Mouse (Mus musculus) neural tube, embryonic 10.5 days (tissue): ENCODE measurements around the gene Nrm.

Experiments used
- DNase-seq: peaks from one replicate; pipeline ENCODE4 v3.0.0-alpha.2; 2017; ENCODE audit warnings: low spot score; ENCODE audit errors: extremely low spot score

The Nrm gene

DNA sequence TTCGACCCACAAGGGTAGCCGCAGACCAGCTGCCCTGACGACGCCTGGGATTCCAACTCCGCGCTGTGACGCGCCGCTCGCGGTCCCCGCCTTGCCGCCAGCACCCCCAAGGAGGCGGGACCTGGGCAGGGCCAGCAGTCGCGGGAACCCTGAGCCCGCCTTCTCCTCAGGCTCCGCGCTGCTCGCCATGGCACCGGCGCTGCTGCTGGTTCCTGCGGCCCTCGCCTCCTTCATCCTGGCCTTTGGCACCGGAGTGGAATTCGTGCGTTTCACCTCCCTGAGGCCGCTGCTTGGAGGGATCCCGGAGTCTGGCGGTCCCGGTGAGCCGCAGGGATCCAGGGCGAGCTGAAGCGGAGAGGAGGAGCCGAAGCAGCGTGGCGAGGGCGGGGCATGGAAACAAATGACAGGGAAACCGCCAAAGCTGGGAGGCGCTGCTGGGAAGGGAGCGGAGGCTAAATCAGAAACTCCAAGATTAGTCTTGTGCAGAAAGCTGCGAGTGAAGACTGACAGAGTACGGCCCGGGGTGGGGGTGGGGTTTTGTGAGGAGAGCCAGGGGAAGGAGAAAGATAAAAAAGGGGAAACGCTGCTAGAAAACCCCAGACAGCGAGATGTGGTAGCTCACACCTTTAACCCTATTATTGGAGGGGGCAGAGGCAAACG is at the start of gene Nrm:
Gene Nrm, plus strand, starts transcription at position 121 of the 660 bp plus-strand sequence.
- DNase-seq: peak; percentile 92

DNA sequence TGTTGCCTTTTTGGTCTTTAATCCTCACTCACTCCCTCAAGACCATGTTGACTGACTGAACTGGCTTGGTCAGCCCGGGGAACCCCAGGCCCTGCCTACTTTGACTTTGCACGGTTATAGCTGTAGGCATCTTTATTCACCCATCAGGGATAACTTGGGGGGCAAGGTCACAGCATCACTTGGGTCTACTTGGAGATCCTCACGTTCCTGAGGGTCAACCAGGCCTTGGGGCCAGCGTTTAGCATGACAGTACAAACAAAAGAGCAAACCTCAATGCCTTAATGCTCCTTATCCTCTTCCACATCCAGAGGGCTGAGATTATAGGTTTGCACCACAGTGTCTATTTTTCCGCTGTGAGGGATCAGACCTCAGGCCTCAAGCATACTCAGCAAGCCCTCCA is 48.8 kb upstream of the Nrm start:
- DNase-seq: no peak

DNA sequence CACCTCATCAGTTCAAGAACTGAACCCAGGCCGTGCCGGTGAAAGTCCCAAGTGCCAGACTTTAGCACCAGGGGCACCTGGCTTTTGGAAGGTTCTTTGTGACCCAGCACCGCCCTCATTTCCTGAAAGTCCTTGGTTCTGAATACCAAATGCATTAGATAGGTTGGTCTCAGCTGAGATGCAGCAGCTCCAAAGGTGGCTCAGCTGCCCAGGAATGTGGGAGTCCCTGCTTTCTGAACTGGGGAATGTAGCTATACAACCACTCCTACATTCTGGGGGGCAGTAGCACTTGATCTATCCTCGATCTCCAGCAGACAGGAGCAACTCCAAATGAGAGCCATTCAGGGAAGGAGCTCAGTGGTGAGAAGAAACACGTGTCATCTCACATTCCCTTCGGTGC is 48.4 kb upstream of the Nrm start:
- DNase-seq: no peak

DNA sequence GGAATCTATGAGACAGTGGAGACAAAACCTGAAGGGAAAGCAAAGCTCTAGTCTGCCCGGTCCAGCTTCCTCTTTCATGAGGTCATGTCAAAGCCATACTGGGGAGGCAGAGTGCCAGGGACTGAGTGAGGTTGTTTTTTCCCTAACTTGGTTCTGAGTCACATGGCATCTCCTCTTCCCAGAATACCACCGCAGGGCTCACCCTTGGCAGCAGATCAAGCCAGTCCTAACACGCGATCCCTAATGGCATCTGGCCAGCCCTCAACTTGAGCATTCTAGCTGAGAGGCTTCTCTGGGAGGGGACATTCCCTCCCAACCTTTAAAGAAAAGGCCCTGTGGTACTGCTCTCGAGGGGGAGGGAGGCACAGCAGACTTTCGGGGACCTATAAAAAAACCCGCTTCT is 47.9 kb upstream of the Nrm start:
- no peak for DNase-seq

DNA sequence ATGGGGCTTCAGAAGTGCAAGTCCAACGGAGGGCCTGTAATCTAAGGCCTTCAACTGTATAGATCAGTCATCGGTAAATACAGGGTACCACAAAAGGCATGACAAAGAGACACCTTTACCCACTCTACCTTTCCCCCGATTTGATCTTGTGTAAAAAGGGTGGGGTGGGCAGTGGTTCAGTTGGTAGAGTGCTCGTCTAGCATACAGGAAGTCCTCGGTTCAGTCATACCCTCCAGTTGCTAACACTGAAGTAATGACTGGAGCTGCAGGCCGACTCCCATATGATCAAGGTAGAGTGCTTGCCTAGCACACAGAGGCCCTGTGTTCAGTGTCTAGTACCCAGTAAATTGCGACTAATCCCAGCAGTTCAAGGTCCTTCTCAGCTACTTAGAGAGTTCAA is 47.5 kb upstream of the Nrm start:
- no peak for DNase-seq

DNA sequence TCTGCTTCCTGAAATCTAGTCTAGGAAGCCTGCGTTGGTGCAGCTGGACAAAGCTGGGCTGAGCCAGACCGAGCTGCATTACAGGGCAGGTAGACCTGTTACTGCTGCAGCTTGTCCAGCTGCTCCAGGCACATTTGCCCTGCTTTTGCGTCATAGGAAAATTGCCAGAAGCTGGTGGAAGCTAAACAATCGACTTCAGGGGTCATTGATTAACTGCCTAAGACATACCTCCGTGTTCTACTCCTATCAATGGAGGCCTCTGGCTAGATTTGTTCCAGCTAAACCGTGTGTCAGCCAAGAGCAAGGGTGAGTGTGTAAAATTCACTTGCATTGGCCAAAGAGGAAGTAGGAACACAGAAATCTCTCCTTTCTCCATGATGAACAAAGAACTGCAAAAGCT is 46.4 kb upstream of the Nrm start:
- peak; percentile 18 for DNase-seq

DNA sequence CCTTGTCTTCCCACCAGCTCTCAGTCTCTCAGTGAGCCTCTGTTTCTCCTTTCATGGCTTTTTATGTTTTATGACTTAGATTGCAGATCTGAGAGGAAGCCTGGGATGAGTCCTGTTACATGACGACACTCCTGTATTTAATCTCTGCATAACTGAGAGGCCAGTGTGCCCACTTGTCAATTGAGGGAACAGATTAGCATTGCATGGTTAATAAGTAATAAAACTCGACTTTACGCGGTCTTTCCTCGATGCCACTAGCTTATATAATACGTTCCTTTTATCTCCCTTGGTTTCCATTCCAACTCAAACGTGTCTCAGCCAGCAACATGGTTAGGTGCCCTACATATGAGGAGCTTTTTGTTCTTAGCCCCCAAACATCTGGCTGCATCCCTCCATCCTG is 45.3 kb upstream of the Nrm start:
- DNase-seq: no peak

DNA sequence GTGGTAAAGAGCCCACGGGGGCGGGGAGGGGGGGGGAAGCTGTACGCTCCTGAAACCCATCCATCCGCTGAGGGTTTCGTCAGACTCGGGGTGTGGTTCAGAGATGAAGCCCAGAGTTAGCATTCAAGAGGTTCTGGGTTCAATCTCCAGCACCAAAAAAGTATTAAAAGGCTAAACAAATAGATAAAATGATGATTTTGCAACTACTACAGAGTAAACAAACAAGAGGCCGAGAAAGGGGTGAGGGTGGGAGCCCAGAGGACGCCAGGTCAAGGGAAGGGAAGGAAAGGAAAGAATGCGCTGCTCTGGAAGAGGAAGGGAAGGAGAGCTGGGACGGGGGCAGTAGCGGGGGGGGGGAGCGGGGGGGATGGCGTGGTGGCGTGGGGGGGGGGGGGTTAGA is 44.4 kb upstream of the Nrm start:
- DNase-seq: no peak

DNA sequence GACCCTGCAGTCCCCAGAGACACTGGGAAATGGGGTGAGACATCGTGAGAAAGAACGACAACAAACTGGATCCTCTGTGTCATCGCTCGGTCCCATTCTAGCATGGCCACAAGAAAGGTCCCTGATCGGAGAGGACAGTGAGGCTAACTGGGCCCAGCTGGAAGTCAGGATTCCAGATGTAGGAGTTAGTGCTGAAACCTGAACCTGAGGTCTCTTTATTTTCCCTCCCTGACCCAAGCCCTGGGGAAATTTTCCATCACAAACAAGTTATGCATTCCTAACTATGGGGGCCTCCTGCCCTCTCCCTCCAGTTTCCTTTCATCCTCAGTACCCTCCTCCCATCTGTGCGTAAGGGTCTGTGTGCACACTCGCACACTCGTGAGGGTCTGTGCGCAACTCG is 43.9 kb upstream of the Nrm start:
- DNase-seq: peak; percentile 18

DNA sequence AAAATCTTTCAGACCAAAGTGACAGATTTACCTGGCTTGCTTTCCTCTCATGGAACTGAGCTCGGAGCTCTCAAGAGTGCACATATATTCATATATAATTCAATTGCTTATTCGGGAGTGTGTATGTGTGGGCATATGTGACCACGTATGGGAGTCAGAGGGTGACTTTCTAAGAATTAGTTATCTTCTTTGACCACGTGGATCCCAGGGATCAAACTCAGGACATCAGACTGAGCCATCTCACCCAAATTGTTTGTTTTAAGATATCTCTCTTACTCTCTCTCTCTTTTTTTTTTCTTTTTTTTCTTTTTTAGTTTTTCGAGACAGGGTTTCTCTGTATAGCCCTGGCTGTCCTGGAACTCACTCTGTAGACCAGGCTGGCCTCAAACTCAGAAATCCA is 41.0 kb upstream of the Nrm start:
- no peak for DNase-seq

DNA sequence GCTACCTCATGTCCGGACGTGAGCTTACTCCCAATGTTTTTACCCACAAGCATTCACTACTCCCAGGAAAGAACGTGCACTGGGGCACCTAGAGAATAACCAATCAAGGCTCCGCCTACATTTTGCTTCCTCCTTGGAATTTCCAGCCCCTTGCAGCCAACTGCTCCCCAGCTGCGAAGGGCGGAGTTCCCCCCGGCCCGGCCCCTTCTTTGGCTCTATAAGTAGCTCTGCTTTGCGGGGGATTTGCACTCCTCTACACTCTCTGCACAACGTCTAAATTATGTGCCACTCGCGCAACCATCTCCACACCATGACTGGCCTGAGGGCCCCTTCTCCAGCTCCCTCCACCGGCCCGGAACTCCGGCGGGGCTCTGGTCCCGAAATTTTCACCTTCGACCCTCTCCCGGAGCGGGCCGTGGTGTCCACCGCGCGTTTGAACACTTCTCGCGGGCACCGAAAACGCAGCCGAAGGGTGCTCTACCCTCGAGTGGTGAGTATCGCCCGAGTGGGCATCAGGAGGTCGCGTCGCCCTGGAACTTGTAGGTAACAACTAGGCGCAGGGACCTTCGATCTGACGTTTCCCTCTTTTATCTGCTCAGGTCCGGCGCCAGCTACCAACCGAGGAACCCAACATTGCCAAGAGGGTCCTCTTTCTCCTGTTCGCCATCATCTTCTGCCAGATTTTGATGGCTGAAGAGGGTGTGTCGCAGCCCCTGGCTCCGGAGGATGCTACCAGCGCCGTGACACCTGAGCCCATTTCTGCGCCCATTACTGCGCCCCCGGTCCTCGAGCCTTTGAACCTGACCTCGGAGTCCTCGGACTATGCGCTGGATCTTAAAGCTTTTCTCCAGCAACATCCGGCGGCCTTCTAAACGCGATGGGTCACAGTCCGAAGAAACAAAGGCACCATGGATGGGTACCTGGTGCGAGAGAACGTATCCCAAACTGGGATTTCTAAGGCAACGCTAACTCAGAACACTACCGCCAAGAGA is 39.4 kb upstream of the Nrm start, which contains the start of gene Ier3:
Gene Ier3, plus strand, starts transcription at position 246 of the 992 bp plus-strand sequence.
- DNase-seq: peak; percentile 76

DNA sequence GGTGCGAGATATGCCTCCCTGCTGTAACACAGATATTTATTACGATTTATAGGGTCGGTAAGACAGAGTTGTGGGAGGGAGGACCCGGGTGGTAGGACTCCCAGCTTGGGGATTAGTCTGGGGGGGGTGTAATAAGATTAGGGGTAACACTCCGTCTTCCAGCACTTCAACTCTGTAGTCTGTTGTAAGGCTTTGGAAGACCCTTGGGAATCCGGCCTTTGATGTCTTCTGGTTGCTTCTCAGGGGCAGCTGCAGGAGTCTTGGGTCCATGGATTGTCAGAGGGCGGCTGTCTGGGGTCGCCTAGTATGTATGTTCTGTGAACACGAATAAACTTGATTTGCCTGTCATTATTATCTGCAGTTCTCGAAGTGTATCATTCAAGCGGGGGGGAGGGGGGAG is 38.6 kb upstream of the Nrm start:
- no peak for DNase-seq

DNA sequence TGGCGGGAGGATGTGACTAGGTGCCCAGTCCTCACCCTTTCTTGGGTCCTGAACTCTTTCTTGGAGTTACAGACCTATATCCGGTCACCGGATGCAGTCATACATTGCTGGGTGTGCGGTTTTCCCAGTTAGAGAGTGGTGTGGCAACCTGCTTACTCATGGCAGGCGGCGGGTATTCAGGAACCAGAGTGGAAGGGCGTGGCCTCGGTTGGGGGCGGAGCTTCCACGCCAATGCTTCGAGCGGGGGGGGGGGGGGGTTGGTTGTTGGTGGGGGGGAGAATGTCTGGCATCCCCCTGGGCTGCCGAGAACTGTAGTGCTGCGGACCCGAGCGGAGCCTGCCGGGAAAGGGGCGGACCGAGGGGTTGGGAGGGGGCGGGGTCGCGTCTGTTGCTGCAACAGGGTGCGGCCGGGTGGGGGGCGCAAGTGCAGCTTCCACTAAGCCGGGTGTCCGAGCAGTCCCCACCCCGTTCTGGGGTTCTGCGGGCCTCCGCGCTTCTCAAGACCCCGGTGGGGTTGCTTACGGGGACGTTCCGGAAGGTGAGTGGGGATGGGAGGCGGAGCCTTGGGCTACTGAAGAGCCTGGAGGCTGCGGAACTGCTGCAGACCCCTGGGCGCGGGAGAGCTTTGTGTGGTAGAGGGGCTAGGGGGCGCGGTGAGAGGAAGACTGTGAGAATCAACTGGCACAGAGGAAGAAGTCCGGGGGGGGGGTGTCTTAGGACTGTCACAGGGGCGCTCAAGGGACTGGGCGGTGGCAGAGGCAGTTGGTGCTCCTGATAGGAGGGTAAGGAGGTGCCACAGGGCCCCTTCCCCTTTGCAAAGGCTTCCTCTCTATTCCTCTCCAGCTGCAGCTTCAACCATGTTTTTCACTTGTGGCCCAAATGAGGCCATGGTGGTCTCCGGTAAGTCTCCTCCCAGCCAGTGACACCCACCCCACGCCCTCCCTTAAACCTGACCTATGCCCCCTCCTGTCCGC is 37.9 kb upstream of the Nrm start, which contains the start of gene Flot1:
Gene Flot1, plus strand, starts transcription at position 267 of the 974 bp plus-strand sequence.
- DNase-seq: peak; percentile 94

DNA sequence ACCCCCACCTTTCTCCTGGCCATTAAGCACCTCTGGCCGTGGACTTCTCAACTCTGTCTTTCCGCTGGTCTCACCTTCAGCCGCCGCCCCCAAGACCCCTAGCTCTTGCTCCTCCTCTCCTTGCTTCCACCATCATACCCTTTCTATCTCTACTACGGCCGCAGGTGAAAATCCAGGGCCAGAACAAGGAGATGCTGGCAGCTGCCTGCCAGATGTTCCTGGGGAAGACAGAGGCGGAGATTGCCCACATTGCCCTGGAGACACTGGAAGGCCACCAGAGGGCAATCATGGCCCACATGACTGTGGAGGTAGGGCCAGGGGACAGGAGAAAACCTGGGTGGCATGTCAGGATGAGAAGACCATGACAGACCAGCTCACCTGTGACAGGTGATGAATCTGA is 36.7 kb upstream of the Nrm start:
- DNase-seq: peak; percentile 36

DNA sequence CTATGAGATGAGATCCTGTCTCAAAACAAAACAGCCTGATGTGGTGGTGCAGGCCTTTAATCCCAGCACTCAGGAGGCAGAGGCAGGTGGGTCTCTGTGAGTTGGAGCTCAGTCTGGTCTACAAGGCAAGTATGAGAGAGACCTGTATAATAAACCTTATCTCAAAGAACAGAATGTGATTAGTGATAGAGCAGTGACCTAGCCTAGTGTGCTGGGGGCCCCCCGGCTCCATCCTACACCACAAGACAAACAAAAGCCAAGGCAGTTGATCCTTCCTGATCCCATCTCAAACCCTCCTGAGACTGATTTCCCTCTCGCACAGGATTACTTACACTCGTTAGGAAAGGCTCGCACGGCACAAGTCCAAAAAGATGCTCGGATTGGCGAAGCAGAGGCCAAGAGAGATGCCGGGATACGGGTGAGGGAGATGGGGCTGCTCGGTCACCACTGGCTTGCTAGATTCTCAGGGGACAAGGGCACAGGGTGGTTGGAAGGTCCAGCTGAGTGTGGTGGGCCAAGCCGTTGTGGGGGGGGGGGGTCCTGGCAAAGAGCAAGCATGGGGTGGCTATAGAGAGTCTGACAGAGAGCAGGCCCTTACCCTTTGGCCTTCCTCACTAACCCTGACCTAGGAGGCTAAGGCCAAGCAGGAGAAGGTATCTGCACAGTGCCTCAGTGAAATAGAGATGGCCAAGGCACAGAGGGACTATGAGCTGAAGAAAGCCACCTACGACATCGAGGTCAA is 35.8 kb upstream of the Nrm start:
- no peak for DNase-seq

DNA sequence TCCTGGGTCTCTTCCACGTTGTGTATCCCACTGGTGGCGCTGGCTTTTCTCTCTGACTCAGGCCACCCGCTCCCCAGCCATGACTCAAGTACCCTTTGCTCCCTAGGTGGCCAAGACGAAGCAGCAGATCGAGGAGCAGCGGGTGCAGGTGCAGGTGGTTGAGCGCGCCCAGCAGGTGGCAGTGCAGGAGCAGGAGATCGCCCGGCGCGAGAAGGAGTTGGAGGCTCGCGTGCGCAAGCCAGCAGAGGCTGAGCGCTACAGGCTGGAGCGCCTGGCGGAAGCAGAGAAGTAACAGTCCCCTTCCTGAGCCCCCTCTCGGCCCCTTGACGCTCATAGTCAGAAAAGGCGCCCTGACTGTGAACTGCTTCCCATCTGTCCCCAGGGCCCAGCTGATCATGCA is 31.4 kb upstream of the Nrm start:
- peak; percentile 84 for DNase-seq

DNA sequence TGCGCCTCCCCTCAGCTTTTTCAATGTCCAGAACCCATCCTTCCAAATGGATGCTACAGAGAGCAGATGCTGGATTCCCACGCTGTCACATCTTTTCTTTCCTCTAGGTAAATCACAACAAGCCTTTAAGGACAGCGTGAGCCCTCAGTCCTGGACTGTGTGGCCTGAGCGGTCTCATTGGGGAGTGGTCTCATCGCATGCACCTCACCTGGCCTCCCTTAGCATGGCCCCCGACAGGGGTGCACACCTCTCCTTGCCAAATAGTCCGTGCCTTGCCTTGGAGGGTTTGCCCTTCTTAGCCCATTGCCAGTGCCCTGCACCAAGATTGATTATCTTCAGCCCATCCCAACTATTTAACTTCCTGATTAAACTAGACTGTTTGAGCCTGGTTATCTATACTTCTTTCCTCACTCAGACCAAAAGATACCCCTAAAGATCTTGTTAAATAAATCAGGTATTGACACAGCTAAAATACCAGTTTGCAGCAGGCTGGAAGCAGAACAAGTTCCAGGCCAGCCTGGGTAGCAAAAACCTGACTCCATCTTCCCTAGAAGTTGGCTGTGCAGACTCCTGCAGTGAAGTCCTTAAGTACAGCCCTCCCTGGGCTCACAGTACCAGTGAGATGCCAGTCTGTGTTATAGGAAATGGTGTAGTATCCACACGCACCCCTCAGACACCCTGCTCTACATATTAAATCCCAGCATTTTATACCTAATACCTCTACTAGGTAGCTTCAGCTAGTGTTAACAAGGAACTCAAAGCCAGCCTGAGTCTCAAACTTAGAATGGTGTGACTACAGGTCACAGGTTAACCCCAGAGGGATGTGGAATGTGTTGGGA is 28.5 kb upstream of the Nrm start:
- peak; percentile 31 for DNase-seq

DNA sequence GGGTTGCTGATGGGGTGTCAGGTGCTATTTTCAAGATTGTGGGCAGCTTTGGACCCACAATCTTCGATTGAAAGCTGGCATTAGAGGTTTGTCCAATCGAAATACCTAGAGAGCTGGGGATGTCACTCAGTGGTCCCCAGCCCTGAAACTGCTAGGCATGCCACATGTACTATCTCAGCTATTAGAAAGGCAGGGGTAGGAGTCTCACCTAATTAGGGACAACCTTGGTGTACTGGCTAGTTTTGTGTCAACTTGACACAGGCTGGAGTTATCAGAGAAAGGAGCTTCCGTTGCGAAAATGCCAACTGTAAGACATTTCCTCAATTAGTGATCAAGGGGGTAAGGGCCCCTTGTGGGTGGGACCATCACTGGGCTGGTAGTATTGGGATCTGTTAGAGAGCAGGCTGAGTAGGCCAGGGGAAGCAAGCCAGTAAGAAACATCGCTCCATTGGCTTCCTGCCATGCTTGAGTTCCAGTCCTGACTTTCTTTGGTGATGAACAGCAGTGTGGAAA is 27.8 kb upstream of the Nrm start:
- DNase-seq: peak; percentile 51

DNA sequence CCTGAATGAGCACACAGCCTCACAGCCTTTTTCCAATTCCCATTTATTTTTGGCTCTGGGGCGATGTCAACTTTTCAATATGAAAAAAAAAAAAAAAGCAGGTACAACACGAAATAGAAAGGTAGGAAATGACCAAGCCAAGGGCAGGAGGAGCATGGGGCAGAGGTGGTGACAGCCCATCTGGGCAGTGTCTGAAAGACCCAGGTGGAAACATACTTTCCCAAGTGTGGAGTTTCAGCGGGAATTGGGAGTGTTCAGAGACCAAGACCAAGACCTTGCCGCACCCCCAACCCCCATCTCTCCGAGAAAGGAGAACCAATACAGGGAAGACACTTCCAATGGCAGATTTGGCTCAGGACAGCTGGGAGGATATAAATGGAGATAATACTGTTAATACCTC is 27.2 kb upstream of the Nrm start:
- no peak for DNase-seq
